Mouse (Mus musculus): ENCODE measurements around the gene Cfap69.
A peak's percentile ranks its signal among the peaks of the same experiment; 100 is the strongest.

- TF ChIP-seq CTCF (IDR thresholded peaks at IDR 0.05; ENCODE audit: control insufficient read depth, insufficient read depth, insufficient read length) (no peak), USF1 (IDR thresholded peaks at IDR 0.05; ENCODE audit: low read depth) (no peak), MAX (IDR thresholded peaks at IDR 0.05) (no peak), CEBPB (IDR thresholded peaks at IDR 0.05; ENCODE audit: low read depth) (peak; percentile 37), MYOD1 (IDR thresholded peaks at IDR 0.05; ENCODE audit: control insufficient read depth, insufficient read length, low read depth) (no peak), MYOG (IDR thresholded peaks at IDR 0.05; ENCODE audit: control insufficient read depth, extremely low read depth, insufficient read length) (no peak), FOSL1 (IDR thresholded peaks at IDR 0.05; ENCODE audit: insufficient read depth, low read length, poor library complexity, severe bottlenecking) (no peak)
Measured at GRCm38 (mm10) chr5:5695401-5695942, 31.4 kb upstream of the Cfap69 start.
